Mouse (Mus musculus): Measurements from ENCODE around the gene Gm45808.

GRCm38 (mm10) chr7:45490822-45491221 is 4.2 kb upstream of the Gm45808 start:
- TF ChIP-seq CTCF (IDR thresholded peaks at IDR 0.05; ENCODE audit: low read depth, low read length) (no peak), POLR2A (IDR thresholded peaks at IDR 0.05; ENCODE audit: borderline replicate concordance, low read depth, low read length) (no peak)
